Mouse (Mus musculus) thymus, postnatal 25 days (tissue): ENCODE measurements around the gene Tspan9.

ENCODE experiments used
- DNase-seq: peaks from one replicate; pipeline ENCODE4 v3.0.0; 2022

Gene Tspan9

GRCm38 (mm10) chr6:128035250-128035929 is 108.0 kb downstream of the Tspan9 start:
- peak; percentile 62 for DNase-seq

DNA sequence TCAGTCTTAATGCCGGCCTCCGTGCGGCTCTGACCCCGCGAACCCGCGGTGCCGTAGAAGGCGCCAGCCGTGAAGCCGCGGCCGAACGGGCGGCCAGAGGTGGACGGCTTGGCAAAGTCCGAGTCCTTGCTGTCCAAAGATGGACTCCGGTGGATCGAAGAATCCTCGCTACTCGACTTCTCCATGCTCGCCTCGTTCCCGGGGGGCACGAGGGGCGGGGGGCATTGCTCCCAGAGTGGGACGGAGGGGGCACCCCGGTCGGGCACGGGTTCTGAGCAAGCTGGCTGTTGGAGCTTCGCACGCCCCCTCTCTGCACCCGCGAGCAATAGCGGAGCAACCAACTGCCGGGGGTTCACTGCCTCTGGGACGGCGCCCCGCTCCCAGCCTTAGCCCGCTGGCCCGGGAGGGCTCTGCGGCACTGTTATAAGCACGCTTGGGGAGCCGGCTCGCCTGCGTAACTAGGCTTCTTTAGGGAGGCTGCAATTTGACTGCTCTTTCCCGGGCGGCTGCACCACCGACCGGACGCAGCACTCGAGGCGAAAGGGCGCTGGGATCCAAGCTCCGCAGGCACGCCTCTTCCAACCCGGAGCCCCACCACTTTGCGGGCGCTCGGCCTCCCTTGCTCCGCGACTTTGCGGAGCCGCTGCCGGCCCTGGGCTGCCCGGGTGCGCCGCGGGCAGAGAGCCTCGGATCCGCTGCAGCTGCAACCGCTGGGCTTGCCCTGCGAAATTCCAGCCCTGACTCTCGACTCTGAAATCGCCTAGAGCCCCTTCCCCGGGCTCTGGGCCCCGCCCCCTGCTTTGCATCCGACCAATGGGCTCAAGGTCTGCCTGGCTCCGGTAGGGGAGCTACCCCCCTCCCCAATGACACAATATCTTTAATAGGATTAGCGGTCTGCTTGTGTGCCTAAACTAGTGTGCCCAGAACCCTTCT is 108.8 kb downstream of the Tspan9 start:
- peak; percentile 65 for DNase-seq

DNA sequence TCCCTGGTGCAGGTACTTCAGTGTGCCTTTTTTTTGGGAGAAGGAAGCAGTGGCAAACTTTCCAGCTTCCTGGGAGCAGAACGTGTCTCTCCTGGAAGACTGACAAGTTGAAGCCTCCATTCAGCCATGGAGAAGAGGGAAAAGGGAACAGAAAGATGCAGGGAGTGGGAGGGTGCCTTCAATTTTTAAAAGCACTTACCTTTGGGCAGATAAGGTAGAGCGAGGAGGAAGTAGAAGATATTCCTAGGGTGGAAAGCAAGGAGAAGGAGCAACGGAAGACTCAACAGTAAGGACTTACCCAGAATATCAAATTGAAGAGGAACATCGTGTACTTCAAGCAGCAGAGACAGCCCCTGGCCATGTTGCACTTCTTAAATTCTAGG is 109.5 kb downstream of the Tspan9 start:
- DNase-seq, result no peak

- no peak for DNase-seq
Observed at GRCm38 (mm10) chr6:128033172-128033867, 110.1 kb downstream of the Tspan9 start.

DNA sequence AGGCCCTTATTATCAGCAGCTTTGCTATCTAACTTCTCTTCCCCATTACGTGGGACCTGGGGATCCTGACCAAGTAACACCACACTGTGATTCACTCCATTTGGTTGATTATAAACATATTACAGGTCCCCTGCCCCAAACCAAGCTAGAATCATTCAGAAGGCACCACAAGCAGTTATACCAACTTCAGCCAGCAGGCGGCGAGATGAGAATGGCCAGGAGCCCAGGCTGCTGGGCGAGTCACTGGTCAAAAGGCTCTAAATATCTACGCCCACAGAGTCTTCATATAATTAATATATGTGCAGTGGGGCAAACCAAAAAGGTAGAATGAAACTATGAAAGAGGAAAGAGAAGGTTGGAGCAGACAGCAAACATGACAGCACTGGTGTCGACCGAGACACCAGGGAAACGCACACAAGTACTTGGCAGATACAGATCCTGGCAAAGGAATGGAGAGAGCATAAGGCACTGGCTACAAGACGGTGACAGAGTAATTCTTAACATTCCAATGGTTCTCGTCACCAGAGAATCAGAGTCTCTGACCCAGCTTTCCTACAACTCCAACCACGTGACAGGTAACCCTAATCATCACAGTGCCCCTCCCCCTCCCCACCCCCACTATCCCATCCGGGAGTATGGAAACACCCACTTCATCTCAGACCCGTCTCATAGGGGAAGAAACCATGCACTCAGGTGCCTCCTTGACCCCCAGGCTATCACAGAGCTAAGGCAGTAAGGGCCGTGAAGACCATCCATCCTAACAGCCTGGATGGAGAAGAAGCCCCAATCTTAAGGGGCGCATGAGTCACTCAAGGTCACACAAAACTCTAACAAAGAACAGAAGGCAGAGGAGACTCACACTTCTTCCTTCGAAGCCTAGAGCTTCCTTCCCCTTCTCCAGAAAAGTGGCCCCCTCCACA is 110.9 kb downstream of the Tspan9 start:
- DNase-seq, result peak; percentile 73

- DNase-seq, result no peak
Observed at GRCm38 (mm10) chr6:128031584-128031983, 111.8 kb downstream of the Tspan9 start.

DNA sequence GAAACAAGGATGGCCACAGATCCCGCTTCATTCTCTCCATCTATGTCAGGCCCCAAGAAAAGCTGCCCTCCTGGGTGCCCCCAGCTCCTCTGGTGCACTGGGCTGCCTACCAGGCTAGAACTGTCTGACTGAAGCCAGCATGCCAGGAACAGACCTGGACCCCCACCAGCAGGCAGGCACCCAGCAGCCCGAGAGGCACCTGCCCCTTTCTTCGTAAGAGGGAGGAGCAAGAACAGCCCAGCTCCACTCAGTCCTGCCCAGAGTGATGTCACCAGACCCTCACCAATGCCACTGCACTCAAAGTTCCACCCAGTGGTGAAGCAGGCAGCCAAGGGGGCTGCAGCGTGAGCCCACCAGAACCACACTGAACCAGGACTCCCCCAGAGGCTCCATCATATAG is 112.3 kb downstream of the Tspan9 start:
- no peak for DNase-seq

- DNase-seq, result no peak
Observed at GRCm38 (mm10) chr6:128030475-128030874, 112.9 kb downstream of the Tspan9 start.

DNA sequence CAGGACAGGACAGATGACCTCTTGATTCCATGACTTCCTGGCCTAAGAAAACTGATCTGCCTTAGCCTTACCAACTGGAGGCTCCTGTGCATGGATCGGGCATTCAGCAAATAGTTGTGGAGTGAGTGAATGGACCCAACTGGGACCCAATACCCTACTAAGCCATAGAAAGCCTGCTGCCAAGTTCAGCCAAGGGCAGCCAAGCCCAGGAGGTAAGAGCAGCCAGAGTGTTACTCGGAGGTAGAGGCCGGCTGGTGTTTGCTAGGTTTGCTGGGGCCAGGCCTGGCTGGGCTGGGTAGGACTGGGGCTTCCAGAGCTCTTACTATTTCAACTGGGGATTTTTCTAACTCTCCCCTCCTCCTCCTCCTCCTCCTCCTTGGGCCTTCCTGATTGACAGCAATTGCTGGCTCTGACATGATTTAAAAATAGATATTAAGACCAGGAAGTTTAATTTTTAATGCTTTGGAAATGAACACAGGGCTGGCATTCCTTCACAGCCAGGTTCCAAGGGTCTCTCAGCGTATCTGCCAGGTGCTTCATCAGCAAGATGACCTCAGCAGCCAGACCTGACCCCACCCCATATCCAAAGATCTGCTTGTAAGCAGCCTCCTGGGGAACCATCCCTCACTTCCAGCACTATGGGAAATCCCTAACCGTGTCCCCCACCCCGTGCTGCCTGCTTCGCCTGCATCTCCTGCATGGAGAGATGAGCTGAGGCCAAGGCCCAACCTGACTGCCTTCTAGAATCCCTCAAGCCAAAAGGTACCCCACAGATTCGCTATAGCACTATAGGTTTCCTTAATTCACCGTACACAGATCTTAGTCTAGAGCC is 113.7 kb downstream of the Tspan9 start:
- DNase-seq, result no peak

DNA sequence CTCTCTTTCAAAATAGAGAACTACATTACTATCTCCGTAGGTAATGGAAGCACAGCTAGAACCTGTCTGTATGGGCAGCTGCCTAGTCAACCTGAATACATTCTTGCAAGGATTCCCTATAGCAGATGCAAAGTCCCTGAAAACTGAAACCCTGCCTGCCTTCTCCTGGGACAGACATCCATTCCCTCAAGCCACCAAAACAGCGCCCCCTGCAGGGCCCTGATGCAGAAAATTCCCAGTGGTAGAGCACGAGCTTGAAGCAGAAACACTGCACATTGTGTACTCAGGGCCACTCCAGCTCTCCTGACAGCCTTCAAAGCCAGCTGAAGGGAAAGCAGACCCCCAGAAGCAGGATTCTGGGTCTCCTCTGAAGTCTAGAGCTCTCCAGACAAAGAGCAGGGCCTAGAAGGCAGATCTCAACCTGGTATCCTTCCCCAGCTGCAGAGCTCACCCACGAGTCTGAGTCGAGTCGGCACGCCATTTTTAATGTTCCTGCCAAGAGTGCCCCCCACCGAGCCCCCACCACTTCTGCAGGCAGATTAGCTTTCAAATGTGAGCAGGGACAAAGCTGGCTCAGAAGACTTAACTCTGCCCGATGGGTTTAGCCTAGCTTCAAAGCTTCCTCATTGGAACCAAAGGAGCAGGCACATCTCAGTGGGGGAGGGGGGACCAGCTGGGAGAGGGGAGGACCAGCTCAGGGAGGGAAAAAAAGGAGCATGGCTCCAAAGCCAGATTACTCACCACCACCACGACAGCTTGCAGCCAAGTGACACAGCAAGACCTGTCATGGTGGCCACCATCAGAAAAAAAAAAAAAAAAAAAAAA is 115.1 kb downstream of the Tspan9 start:
- DNase-seq, result peak; percentile 55

DNA sequence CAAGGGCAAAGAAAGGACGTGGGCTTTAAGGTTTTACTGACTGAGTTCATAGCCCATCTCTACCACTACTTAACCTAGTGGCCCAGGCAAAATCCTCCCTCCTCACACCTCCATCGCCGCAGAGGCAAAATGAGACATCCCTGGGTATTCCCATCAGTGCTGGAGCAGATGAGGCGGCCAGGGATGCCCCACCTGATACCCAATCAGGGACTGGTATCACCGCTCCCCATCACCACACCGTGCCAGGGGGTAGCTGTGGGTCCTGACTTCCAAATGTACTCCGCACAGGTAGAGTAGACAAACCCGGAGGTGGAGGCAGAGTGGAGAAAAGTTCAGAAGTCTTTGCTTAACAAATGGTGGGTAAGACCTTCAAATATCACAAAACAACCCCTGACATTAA is 117.4 kb downstream of the Tspan9 start:
- no peak for DNase-seq

GRCm38 (mm10) chr6:128025581-128025980 is 117.8 kb downstream of the Tspan9 start:
- DNase-seq, result peak; percentile 77

DNA sequence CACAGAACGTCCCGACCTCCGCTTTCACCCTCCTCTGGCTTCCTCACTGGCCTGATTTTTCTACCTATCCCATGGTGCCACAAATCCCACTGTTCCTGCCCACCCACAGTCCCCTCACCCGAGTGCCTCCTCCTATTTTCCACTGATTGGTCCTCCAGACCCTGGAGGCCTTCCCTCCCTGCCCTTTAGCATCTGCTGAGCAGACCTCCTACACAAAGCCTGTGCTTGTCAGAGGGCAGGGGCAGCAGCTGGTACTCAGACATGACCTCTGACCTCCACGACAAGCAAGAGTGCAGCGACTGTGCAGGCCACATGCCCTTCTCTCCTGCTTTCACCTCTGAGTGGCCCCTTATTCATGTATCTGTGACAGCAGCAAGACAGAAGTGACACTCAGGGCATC is 121.2 kb downstream of the Tspan9 start:
- no peak for DNase-seq

DNA sequence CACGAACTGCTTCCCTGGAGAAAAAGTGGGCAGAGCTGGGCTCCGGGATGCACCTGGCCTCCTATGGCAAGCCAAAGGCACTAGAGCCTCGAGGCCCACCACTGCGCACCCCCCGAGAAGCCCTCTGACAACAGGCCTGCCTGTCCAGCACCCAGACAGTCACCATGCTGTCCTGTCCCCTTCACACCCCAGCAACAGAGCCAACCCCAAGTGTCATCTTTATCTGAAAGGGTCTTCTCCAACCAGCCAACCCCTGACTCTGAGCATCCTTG is 121.5 kb downstream of the Tspan9 start:
- no peak for DNase-seq

DNA sequence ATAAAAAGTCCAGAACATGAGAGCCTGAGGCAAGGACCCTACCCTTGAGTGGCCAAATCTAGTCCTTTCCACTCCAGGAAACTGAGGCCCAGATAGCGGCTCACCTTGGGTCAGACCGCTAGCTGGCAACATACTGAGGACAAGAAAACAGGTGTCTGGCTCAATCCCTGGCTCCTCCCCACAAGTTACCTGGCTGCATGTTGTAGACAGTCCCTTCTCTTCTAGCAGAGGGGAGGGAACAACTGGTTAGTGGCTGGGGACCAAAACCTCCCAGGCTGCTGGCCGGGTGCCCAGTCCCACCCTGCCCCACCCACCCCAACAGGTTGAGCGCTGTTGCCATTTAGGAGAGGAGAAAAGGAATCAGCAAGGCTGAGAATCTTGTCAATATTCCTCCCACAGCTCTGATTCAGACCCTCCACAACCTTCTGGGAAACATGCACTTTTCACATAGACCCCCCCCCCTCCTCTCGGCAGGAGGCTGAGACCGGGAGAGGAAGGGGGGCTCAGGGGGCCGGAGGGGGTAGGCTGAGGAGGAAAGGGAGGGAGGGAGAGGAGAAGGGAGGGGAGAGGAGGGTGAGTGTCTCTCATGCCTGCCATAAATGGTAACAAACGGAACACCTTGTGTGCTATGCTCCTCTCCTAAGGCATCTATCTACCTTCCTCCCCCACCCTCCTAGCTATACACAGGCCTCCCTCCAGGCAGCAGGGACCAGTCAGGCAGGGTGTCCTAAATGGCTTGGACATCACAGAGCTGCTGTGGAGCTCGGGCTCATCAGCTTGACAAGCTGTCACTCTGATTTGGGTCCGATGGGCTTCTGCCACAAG is 122.1 kb downstream of the Tspan9 start:
- no peak for DNase-seq

GRCm38 (mm10) chr6:128020521-128021057 is 122.8 kb downstream of the Tspan9 start:
- DNase-seq, result no peak

DNA sequence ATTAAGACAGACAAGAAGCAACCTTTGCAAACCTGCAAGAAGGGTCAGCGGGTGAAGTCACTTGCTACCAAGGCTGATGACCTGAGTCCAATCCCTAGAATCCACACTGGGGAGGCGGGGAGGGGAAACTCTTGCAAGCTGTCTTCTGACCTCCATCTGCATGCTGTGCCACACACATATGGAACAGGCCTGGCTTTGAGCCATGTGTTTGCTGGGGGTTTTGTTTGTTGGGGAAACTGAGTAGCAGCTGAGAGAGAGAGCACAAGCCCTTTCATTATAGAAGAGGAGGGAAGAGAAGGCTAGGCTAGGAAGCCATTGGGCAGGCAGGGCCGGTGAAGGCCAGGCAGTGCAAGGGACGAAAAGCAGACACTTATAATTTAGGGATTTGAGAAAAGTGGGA is 123.3 kb downstream of the Tspan9 start:
- DNase-seq, result no peak

DNA sequence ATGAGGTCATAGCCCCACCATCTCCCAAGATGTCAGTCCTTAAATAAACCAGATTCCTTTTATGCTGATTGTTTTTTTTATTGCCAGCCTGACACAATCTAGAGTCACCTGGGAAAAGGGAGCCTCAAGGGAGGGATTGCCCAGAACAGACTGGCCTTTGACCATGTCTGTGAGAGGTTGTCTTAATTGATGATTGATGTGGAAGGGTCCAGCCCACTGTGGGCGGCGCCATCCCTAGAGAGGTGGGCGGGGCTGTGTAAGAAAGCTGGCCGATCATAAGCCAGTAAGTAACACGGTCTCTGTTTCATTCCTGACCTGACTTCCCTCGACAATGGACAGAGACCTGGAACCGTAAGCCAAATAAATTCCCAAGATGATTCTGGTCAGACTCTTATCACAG is 124.3 kb downstream of the Tspan9 start:
- no peak for DNase-seq

GRCm38 (mm10) chr6:128015304-128015703 is 128.1 kb downstream of the Tspan9 start:
- no peak for DNase-seq

GRCm38 (mm10) chr6:128011781-128012180 is 131.6 kb downstream of the Tspan9 start:
- DNase-seq, result no peak
